Comparison of ENCODE assay signal across 16 mouse cellular contexts in the genomic region with DNA sequence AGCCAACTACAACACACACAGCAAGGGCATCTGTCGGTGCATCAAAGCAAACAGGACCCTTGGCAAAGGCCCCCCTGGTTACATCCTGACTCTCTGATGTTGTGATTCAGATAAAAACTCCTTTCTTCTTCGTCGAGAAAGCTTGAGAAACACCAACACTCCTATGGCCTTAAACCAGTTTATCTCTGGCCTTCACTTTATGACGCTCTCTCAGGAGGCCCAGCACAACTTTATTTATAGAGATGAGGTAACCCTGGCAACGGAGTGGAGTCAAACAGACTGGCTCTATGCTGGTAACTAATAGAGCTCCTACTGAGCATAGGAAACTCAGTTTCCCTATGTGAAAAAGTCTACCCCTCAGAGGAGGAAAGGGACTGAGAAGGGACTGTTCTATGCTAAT.
DNase-seq lines count a peak whose midpoint lies in the region; ATAC-seq lines count a peak whose summit lies in the region.
"Had no signal": no experiment of that assay in that cellular context is flagged by ENCODE, and none has a peak within 500 bp of the region (broad histone marks: within the 10 kb centered on the region; RNA-seq: fewer than 3 reads in every experiment).

No protein-coding gene starts in this region.

- H3K4me1 ChIP-seq in kidney, embryonic 15.5 days, result 0 out of 2 replicates have a peak, but pooled peaks cover 4% of the 10 kb centered on the region
- H3K4me1 ChIP-seq: limb, embryonic 15.5 days; neural tube, embryonic 12.5 days had no signal

- no peaks in the 10 kb centered on the region for H3K27me3 ChIP-seq in kidney, embryonic 15.5 days
- H3K27me3 ChIP-seq: limb, embryonic 15.5 days; neural tube, embryonic 12.5 days had no signal

- H3K4me2 ChIP-seq in kidney, embryonic 15.5 days, result no peak overlapping the region
- H3K4me2 ChIP-seq: limb, embryonic 15.5 days; neural tube, embryonic 12.5 days had no signal

- no peak overlapping the region for H3K27ac ChIP-seq in kidney, embryonic 15.5 days
- H3K27ac ChIP-seq: embryonic facial prominence, embryonic 10.5 days; limb, embryonic 15.5 days; midbrain, embryonic 10.5 days; neural tube, embryonic 12.5 days had no signal

- 0 out of 2 replicates have a peak, but pooled peaks have one; percentile 28 for ATAC-seq in frontal cortex, adult (ENCODE audit: low TSS enrichment)
- ATAC-seq in kidney, embryonic 15.5 days (replicated peaks; ENCODE audit: low FRiP score), result no peak

- no peaks in the 10 kb centered on the region for H3K36me3 ChIP-seq in kidney, embryonic 15.5 days
- H3K36me3 ChIP-seq: embryonic facial prominence, embryonic 10.5 days; limb, embryonic 15.5 days; midbrain, embryonic 10.5 days; neural tube, embryonic 12.5 days had no signal

- no peaks in the 10 kb centered on the region for H3K9me3 ChIP-seq in kidney, embryonic 15.5 days (replicated peaks)
- H3K9me3 ChIP-seq: embryonic facial prominence, embryonic 10.5 days; limb, embryonic 15.5 days; midbrain, embryonic 10.5 days; neural tube, embryonic 12.5 days had no signal

- no peak for DNase-seq in frontal cortex, postnatal 14 days (ENCODE audit: low spot score in 2 of 2)
- peak; percentile 5 for DNase-seq in layer of hippocampus, adult 11-12 months (ENCODE audit: low spot score)
- DNase-seq in layer of hippocampus, adult 9-10 months (ENCODE audit: low spot score), result no peak
- DNase-seq in R1 (ENCODE audit: low read depth, low spot score), result peak; percentile 13
- peak; percentile 18 to 26 for DNase-seq in heart, postnatal 10 days
- DNase-seq in thymus, adult 18-20 months, result no peak
- DNase-seq: cerebellum, adult 9-10 months; kidney, adult 2 months; lung, adult 2 months; thymus, postnatal 36 days had no signal

- 26% methylated on average over 5 of the region's 5 CpGs for WGBS in kidney, embryonic 15.5 days

- no peak overlapping the region for H3K9ac ChIP-seq in kidney, embryonic 15.5 days
- H3K9ac ChIP-seq: limb, embryonic 15.5 days; neural tube, embryonic 12.5 days had no signal

- H3K4me3 ChIP-seq in kidney, embryonic 15.5 days (replicated peaks), result no peak overlapping the region
- H3K4me3 ChIP-seq: embryonic facial prominence, embryonic 10.5 days; limb, embryonic 15.5 days; midbrain, embryonic 10.5 days; neural tube, embryonic 12.5 days had no signal

- intact Hi-C loops in heart, postnatal 10 days (cut with DNase I), result no loop called here

Comparison
In these comparisons a context has a peak if more than half of its experiments do, and no peak if none do; other contexts are left out.
1. DNase-seq: peak in layer of hippocampus, adult 11-12 months (single experiment), R1 (single experiment) and heart, postnatal 10 days (2 of 2); none in frontal cortex, postnatal 14 days (0 of 2), layer of hippocampus, adult 9-10 months (single experiment) and thymus, adult 18-20 months (0 of 2).